Mouse (Mus musculus) thymus, postnatal 14 days (tissue): ENCODE data around the gene Afg1l.
A peak's percentile ranks its signal among the peaks of the same experiment; 100 is the strongest.

Source experiments
- DNase-seq: peaks from one replicate; pipeline ENCODE4 v3.0.0; 2021

The Afg1l gene

DNA sequence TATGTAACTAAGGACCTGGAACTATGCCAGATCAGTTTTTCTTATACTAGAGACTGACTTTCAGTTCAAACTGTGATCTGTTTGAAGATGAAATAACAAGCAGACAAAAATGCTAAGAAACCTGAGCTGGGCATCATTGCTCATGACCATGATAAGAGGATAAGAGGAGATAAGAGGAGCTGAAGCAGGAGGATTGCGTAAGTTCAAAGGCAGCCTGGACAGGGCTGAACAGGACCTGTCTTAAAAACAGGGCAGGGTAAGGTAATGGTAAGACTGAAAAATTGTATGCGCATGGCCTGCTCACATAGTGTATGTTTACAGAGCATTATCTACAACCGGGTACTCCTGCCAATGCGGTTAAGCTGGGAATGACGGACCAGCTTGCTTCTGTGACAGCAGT lies 130.4 kb downstream of the Afg1l start:
- no peak for DNase-seq

DNA sequence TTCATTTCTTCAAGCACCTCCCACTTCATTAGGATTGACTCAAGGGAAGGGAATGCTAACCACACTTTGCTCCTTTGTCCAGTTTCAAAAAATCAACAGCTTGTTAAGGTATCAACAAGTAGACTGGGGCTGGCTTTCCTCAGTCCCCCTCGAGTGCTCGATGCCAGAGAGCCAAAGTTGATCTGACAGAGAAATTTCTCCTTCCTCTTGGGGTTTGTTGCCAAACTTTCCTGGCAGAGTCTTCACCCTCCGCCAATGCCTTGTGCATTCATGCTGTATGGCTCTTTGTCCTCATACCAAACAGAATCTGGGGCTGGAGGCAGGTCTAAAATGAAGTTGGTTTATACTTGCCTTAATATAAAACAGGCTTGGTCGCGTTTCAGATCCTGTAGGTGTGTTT lies 131.2 kb downstream of the Afg1l start:
- DNase-seq: no peak

DNA sequence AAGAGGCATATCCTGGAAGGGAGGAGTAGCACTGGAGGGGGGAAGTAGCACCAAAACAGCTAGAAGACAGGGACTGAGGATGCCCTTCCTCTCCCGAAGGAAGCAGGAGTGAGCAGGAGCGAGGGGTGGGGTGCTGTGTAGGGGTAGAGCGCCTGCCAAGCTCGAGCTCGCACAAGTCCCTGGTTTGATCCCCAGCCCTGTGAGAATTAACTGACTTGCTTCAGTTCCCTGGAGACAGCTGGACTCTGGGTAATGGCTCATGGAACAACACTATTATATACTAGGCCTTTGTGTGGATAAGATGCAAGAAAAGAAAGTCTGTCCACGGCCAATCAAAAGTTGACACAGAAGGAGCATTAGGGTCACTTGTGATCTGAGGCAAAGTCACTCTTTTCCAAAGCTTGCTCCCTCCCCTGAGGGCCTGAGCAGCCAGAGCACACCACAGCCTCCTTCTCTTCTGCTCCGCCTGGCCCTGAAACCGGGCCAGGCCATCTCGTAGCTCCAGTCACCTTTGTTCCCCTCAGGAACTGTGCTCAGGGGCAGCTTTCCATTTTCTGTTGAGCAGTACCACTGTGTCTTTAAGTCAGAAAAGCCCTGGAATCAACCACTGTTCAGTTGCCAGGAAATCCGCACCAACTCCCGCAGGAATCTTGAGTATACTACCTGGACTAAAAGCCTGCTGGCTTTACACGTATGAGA lies 132.0 kb downstream of the Afg1l start:
- no peak for DNase-seq

DNA sequence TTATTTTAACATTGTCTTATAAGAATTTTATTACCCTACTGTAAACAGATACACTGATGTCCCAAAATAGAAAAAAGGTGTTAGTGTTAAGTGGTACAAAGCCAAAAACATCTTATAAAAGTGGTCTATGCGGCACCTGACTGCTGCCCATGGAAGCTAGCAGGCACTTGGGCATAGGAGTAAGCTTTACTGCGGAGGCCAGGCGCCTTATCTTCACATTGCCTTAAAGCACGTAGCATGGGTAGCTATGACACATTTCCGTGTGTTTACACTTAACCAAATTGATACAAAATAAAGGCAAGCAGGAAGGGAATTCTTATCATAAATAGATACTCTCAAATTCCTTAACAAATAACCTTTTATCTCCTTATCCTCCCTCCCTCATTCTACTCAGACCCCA lies 135.7 kb downstream of the Afg1l start:
- no peak for DNase-seq

DNA sequence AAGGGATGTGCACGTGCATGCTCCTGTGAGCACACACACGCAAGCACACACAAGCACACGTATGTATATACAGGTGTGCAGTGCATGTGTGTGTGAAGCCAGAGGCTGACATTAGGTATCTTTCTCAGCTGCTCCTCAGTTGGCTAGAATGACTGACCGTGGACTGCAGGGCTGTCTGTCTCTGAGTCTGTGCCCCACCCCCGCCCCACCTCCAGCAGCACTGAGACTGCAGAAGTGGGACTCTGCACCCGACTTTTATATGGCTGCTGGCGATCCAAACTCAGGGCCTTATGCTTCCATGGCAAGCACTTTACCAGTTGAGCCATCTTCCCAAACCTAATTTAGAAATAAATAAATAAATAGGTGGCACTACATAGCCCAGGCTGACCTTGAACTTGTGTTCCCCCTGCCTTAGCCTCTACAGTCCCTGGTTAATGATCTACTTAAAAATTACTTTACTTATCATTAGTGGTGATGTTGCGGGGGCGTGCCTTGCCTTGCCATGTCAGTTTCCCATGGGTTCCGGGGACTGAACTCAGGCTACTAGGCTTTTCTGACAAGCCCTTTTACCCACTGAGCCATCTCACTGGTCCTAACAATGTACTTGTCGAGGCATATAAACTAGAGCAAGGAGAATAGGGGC lies 136.4 kb downstream of the Afg1l start:
- DNase-seq: no peak

DNA sequence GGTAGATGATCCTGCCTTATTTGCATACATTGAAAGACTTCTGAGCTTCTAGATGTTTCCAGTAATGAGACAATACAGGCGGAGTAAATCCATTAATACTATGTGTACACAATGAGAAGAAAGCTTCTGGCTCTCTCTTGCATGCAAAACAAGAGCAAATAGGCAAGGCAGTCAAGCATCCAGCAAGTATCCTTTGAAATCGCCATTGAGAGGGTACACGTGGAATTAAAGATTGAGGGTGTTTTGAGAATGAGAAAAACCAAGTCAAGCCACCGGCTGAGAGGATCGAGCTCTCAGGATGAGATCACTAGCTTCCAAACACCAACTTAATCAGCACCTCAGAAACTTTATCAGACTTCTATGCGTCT lies 138.0 kb downstream of the Afg1l start:
- DNase-seq: no peak

DNA sequence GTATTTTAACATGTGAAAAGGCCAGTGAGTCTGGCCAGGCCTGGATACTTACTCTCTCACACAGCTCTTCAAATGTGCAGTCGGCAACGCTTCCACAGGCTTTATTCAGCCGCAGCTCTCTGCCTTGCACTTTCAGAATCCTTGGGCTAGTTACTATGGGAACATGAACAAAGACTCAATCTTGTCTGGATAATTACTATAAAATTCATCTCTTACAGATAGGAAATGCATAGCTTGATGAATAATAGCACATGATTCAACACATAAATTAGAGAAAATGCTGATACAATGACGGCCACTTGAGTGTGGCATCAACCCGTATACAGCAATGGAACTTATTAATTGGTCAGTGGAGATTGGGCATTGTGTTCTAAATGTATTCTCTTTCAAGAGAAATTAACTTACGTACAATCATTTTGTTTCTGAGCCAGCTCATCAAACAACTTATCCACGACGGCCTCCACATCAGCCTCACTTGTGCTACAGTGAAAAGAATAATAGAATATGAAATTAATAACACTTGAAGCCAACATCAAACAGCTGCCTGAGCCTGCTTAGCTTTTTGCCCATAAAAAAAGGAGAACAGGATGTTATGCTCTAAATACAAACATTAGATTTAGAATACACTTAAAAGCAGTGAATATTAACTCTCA lies 138.5 kb downstream of the Afg1l start:
- no peak for DNase-seq

DNA sequence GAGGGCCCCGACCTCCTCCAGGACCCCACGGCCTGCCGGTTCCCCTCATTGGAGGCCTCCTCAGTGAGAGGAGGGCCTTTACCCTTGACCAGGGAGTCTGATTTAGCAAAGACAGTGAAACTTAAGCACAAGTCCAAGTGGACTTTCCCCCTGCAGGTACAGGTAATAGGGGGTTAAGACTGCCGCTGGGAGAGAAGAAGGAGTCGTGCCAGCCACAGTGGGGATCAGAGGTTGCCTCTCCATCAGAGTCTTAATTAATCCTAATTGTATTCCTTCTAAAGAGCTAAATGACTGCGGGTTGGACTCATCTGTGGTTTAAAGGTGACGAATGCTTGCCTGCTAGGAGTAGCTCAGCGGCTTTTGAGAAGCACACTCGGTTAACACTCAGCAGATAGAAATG lies 139.9 kb downstream of the Afg1l start:
- no peak for DNase-seq

DNA sequence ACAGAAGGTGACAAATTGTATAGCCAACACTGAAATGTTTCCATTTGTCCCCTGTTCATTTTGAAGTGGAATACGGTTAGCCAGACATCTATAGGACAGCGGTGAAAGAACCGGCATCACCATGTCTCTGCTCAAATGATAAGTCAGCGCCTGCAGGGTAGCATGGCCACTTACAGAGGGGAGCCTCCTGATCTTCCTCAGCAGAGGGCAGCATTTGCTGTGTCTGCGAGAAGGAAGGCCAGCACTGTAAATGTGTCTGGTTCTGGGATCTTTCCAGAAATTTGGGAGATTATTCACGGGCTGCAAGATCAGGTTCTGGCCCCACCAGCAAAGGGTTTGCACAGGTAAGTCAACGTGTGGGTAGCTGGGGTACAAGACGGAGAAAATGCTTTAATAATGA lies 150.8 kb downstream of the Afg1l start:
- no peak for DNase-seq

DNA sequence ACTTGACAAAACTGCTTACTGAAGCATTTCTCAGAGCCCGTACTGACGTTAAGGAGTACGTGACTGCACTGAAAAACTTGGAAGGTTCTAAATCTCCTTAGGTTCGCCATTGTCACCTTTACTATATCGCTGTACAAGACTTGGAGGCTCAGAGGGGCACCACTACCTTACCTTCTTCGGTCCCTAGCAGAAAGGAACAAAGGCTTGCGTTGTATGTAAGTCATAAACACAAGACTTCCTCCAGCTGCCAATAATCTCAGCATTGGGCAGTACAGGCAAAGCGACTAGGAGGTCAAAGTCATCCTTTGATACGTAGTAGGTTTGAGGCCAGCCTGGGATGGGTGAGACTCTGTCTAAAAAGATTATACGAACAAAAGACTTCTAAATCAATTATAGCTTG lies 153.1 kb downstream of the Afg1l start:
- no peak for DNase-seq

DNA sequence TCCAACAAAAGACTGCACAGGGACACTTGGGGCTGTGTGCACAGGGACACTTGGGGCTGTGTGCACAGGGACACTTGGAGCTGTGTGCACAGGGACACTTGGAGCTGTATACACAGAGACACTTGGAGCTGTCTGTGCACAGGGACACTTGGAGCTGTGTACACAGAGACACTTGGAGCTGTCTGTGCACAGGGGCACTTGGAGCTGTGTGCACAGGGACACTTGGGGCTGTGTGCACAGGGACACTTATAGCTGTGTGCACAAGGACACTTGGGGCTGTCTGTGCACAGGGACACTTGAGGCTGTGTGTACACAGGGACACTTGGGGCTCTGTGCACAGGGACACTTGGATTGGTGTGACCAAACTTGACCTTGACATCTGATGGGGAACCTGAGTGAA lies 154.4 kb downstream of the Afg1l start:
- no peak for DNase-seq

DNA sequence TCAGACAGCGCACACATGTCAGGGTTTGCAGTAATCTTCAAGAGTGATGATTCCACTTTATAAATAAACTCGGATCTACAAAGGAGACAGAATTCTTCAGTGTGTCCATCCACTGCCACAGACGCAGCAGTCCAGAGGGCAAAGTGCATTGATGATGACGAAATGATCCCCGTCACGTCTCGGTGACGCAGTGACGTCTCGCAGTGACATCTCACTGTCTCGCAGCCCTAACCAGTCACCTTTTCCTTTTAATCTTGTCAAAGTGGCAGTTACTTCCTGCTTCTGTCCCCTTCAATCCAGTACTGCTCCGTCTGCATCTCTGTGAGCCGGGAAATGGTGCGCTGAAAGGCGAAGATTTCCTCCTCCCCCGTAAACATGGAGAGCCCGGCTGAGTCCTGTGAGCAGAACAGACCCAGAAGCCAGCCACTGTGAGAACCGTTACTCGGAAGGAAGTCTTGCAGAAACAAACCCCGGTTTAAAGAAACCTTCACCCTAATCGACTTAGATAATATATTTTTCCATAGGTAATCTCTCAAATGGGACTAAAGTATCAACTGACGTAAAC lies 165.1 kb downstream of the Afg1l start:
- DNase-seq: no peak

DNA sequence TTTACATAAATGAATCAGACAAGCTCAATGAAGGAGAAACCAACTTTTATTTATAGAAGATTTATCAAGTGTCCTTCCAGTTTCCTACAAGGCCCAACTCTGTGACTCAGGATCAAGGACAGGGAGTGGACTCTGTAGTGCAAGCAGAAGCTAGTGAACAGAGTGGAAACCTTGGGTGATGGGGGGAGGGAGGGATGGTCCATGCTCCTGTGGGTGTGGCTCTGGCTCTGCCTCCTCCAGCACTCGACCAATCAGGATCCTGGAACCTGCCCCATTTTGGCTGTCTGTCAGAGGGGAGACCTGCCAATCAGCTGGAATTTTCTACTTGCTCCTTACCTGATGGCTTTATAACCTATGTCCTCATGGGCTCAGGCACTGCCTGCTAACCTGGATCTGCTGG lies 165.8 kb downstream of the Afg1l start:
- DNase-seq: no peak

DNA sequence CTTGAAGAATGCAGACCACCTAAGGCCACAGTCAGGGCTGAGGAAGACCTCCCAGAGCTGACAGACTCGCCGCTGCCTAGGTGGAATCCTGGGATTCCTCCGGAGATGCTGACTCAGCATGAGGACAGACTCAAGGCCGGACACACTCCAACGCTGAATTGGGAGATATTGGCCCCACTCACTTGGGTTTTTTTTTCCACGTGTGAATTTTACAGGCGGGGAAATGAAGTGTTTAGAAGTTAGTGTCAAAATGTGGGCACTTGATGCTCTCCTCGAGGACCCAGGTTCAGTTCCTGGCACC lies 169.7 kb downstream of the Afg1l start:
- DNase-seq: no peak

DNA sequence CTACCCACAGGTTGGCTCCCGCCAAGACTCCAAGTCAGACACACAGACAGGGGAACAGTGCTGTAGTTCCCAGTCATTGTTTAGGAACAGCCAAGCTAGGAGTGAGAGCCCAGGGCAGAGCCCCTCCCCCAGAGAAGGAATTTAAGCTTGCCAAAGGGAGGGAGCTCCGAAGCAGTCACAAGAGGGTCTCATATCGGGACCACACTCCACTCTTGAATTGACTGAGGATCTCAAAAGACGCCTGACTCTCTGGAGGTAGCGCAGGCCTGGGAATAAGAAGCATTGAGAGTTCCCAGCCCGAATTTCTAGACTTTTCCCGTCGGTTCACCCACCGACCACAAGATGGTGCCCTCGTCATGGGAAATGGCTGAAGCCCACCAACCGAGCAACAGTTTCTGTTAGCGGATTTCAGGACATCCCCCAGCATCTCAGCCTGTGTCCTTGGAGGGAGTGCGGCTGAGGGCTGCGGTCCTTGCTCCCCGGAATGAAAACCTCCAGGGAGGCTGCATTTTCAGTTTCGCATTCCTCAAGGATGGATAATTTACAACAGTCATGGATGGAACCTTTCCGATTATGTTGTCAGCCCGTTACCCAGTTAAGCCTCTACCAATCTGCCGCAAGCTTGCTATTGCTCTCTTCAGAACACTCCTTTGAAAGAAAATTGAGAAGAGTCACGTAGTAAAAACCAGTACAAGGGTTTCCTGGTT lies 170.2 kb downstream of the Afg1l start:
- peak; percentile 78 for DNase-seq

DNA sequence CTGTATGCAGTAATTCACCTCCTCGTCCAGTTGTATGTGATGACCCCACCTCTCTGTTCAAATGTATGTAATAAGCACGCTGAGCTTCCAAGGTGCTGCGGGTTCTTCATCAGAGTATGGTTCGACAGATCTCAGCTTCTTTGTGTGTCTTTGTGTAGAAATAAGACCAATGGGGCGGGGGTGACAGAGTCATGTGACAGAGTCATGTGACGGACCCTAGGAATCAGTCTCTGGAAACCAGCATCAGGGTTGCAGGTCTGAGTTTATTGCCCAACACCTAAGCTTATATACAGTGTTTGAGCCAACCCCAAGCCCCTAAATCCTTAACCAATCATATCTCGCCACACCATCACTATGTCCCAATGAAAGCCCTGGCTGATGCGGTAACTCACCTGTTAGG lies 171.9 kb downstream of the Afg1l start:
- no peak for DNase-seq

DNA sequence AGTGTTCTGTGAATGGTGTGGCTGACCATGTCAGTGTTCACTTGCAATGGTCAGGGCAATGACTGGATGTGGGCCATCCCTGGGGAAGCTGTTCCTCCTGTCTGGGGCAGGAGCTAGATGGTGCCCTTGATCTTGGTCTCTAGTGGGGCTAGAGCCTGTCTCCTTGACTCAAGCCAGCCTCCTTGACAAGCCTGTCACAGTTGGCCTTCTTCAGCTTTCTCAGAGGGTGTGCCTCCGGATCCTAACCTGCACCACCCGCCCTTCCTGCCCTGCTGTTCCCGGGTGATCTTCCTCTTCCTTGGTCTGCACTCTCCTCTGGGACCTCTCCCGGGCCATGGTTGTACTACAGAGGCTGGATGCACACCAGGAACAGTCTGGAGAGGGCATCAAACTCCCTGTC lies 177.6 kb downstream of the Afg1l start:
- no peak for DNase-seq

DNA sequence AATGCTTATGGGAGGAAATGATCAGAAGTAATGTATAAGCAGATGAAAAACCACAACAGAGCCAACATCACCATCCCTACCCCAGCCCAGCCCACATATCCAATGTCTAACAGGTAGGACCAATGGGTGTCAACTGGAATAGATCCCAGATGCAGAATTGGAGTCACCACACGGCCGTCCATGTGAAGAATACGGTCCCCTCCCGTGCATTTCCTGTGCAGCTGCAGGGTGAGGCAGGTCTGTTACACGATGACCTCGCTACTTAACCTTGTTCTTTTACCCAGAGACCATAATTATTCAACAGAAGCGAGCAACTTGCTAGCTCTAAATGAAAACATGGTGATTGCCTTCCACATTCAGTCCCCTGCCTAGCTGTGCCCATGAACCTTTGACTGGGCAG lies 178.4 kb downstream of the Afg1l start:
- peak; percentile 24 for DNase-seq

DNA sequence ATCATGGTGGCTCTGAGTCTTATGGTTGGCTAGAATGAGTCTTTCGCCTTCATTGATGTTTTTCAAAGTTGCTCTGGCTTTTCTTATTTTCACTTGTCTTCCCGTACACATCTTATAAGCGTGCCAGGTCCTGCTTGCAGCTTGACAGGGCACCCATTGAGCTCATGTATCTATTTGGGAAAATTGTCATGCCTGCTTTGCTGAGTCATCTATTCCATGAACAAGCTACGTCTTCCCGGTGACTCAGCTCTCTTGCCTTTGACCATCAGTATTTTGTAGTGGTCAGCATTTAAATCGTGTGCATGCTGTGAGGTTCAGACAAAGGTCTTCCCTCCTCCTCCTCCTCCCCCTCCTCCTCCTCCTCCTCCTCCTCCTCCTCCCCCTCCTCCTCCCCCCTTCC lies 178.9 kb downstream of the Afg1l start:
- no peak for DNase-seq

DNA sequence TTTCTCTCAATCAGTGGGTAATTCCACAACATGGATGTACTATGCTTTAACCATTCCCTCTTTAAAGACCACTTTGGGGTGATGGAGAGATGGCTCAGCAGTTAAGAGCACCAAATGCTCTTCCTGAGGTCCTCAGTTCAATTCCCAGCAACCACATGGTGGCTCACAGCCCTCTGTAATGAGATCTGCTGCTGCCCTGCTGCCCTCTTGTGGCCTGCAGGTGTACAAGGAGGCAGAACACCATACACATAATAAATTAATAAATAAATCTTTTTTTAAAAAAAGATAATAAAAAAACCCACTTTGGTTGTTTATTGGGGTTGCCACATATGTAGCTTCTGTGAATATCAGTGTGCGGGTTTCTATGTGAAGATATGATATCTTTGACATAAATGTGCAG lies 180.4 kb downstream of the Afg1l start:
- DNase-seq: no peak

DNA sequence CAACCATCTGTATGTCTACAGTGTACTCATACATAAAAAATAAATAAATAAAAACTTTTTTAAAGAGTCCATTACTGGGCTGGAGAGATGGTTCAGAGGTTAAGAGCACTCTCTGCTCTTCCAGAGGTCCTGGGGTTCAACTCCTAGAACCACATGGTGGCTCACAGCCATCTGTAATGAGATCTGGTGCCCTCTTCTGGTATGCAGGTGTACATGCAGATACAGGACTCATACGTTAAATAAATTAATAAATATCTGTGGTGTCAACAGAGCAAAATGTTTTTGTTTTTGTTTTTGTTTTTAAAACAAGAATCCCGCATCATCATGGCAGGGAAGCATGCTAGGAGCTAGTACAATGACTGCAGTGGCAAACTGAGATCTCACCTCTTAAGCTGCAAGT lies 181.3 kb downstream of the Afg1l start:
- DNase-seq: no peak

DNA sequence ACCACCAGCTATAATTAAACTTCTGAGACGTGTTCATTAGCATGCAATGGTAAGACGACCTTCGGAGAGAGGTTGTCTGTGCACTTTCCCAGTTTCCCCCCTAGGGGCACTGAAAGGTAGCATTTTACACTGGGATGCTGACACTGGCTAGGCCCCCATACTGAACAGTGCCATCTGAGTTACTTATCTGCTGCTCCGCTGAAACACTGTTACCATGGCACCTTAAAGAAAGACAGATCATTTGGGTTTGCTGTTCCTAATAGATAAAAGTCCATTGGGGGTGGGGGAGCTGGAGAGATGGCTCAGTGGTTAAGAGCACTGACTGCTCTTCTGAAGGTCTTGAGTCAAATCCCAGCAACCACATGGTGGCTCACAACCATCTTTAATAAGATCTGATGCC lies 181.8 kb downstream of the Afg1l start:
- no peak for DNase-seq

DNA sequence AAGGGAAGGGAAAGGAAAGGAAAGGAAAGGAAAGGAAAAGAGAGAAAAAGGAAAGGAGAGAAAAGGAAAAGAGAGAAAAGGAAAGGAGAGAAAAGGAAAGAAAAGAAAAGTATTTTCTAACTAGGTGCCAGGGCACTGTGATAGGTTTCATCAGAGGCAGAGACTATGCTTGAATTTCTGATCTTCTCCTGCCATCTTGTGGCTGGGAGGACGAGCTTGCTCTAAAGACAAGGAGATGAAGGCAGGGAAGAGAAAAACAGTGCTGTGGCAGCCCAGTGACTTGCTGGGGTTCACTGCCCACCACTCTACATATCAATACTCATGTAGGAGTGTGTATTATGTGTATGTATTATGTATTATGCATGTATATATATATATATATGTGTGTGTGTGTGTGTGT lies 183.3 kb downstream of the Afg1l start:
- DNase-seq: peak; percentile 34

DNA sequence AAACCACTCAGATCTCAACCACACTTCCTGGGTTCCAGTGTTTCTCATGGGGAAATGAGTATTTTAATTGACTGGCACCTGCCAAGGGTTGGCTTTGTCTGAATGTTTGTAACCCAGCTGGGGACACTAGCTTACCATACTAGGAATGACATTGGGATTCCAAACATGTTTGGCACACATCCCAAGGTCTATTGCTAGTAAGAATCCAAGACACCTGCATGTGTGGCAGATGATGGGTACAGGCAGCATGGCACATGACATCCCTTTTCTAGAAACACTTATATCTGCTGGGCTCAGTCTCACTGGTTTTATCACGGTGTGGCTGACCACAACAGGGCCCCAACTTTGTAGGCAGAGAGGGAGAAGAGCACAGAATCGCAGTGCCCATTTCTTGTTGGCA lies 184.0 kb downstream of the Afg1l start:
- no peak for DNase-seq
